Mouse (Mus musculus) hindbrain, embryonic 11.5 days (tissue): ENCODE measurements around the gene Mrpl47. TPM values are rescaled to one million over a fixed set of nuclear protein-coding genes. Genes with fewer than 3 reads are reported as not detected.

ENCODE experiments used
- ATAC-seq: fragments of 200-750 bp; cut with Nextera tagmentation; 2 replicates; pipeline ENCODE4 v1.8.0; 2017; ENCODE audit warnings: mild to moderate bottlenecking, moderate TSS enrichment, moderate library complexity; ENCODE audit not compliant: low FRiP score
- DNase-seq: peaks from one replicate; pipeline ENCODE4 v3.0.0-alpha.2; 2015; ENCODE audit warnings: low spot score
- H3K27ac ChIP-seq: fragments of 300-500 bp; sonication (generic); 2 replicates; pipeline ENCODE4 v1.5.1; 2014; ENCODE audit warnings: mild to moderate bottlenecking, low read depth, low read length
- H3K27me3 ChIP-seq: fragments of 300-500 bp; sonication (generic); 2 replicates; pipeline ENCODE4 v1.6.1; 2014; ENCODE audit warnings: mild to moderate bottlenecking, low read length, moderate library complexity, mixed read lengths; ENCODE audit not compliant: control insufficient read depth, insufficient read depth
- H3K36me3 ChIP-seq: fragments of 300-500 bp; sonication (generic); 2 replicates; pipeline ENCODE4 v1.6.1; 2014; ENCODE audit warnings: mild to moderate bottlenecking, low read length, moderate library complexity, mixed read lengths; ENCODE audit not compliant: control insufficient read depth, insufficient read depth
- H3K4me1 ChIP-seq: fragments of 300-500 bp; sonication (generic); replicated peaks from 2 replicates; pipeline ENCODE4 v1.6.1; 2014; ENCODE audit warnings: low read length, mixed read lengths; ENCODE audit not compliant: control insufficient read depth, insufficient read depth
- H3K4me2 ChIP-seq: fragments of 300-500 bp; sonication (generic); replicated peaks from 2 replicates; pipeline ENCODE4 v1.6.1; 2014; ENCODE audit warnings: mild to moderate bottlenecking, low read depth, low read length
- H3K4me3 ChIP-seq: fragments of 300-500 bp; sonication (generic); 2 replicates; pipeline ENCODE4 v1.5.1; 2014; ENCODE audit warnings: low read depth, low read length
- H3K9ac ChIP-seq: fragments of 300-500 bp; sonication (generic); 2 replicates; pipeline ENCODE4 v1.6.1; 2014; ENCODE audit warnings: low read depth, low read length
- H3K9me3 ChIP-seq: fragments of 300-500 bp; sonication (generic); 2 replicates; pipeline ENCODE4 v1.6.1; 2016; ENCODE audit warnings: low read length; ENCODE audit not compliant: control insufficient read depth
- WGBS: fragments of 180-500 bp; shearing (Covaris S2); extraction: QIAGEN DNeasy Blood & Tissue Kit; methylation state at CpG from one replicate; pipeline ENCODE4 v1.1.7; 2014; 5-methylcytosine and 5-hydroxymethylcytosine counted together
- polyA plus RNA-seq: library from polyadenylated mRNA; unstranded; fragments of >200 nt; fragmentation: Nextera tagmentation; extraction: Ambion mirVana; gene quantifications from 2 replicates; pipeline ENCODE4 v1.2.1, GENCODE M21; 2014

Gene Mrpl47
- polyA plus RNA-seq, 1 experiment from 2014 or later = 45.7 TPM

GRCm38 (mm10) chr3:32695583-32695980 lies 41.8 kb downstream of the Mrpl47 start:
- Histone ChIP-seq H3K9ac (no peak overlapping the region), H3K4me2 (no peak overlapping the region), H3K27me3 (no peaks in the 10 kb centered on the region), H3K27ac (no peak overlapping the region), H3K4me1 (no peaks in the 10 kb centered on the region), H3K36me3 (no peaks in the 10 kb centered on the region), H3K9me3 (no peaks in the 10 kb centered on the region), H3K4me3 (no peak overlapping the region)
- ATAC-seq = no peak
- DNase-seq = no peak
- 85% methylated on average over 4 of the region's 4 CpGs for WGBS

GRCm38 (mm10) chr3:32694737-32695582 lies 42.4 kb downstream of the Mrpl47 start:
- Histone ChIP-seq H3K4me1 (no peaks in the 10 kb centered on the region), H3K27me3 (no peaks in the 10 kb centered on the region), H3K4me3 (no peak overlapping the region), H3K4me2 (no peak overlapping the region), H3K9ac (no peak overlapping the region), H3K27ac (no peak overlapping the region), H3K36me3 (no peaks in the 10 kb centered on the region), H3K9me3 (no peaks in the 10 kb centered on the region)
- no peak for DNase-seq
- ATAC-seq = no peak
- 83% methylated on average over 12 of the region's 12 CpGs for WGBS

GRCm38 (mm10) chr3:32694211-32694610 lies 43.2 kb downstream of the Mrpl47 start:
- H3K36me3 ChIP-seq = no peaks in the 10 kb centered on the region
- DNase-seq (no peak), ATAC-seq (no peak)
- H3K4me3 ChIP-seq = no peak overlapping the region
- no peak overlapping the region for H3K4me2 ChIP-seq
- H3K4me1 ChIP-seq = no peaks in the 10 kb centered on the region
- H3K9me3 ChIP-seq = no peaks in the 10 kb centered on the region
- H3K9ac ChIP-seq = no peak overlapping the region
- 50% methylated on average over 5 of the region's 5 CpGs for WGBS
- H3K27me3 ChIP-seq = no peaks in the 10 kb centered on the region
- H3K27ac ChIP-seq = no peak overlapping the region

- Histone ChIP-seq H3K36me3 (no peaks in the 10 kb centered on the region), H3K9ac (no peak overlapping the region), H3K27ac (no peak overlapping the region), H3K27me3 (no peaks in the 10 kb centered on the region), H3K9me3 (no peaks in the 10 kb centered on the region), H3K4me3 (no peak overlapping the region), H3K4me2 (no peak overlapping the region), H3K4me1 (no peaks in the 10 kb centered on the region)
- WGBS = 87% methylated on average over 5 of the region's 5 CpGs
- ATAC-seq = no peak
- DNase-seq = no peak
Measured at GRCm38 (mm10) chr3:32691841-32692240, 45.6 kb downstream of the Mrpl47 start.

GRCm38 (mm10) chr3:32690901-32691300 lies 46.5 kb downstream of the Mrpl47 start:
- no peak overlapping the region for H3K27ac ChIP-seq
- H3K27me3 ChIP-seq = no peaks in the 10 kb centered on the region
- H3K9me3 ChIP-seq = no peaks in the 10 kb centered on the region
- ATAC-seq (no peak), DNase-seq (no peak)
- 70% methylated on average over 1 of the region's 1 CpGs for WGBS
- no peak overlapping the region for H3K4me2 ChIP-seq
- no peaks in the 10 kb centered on the region for H3K4me1 ChIP-seq
- H3K4me3 ChIP-seq = no peak overlapping the region
- H3K9ac ChIP-seq = no peak overlapping the region
- no peaks in the 10 kb centered on the region for H3K36me3 ChIP-seq

GRCm38 (mm10) chr3:32690008-32690407 lies 47.4 kb downstream of the Mrpl47 start:
- Histone ChIP-seq H3K36me3 (no peaks in the 10 kb centered on the region), H3K27ac (no peak overlapping the region), H3K4me1 (no peaks in the 10 kb centered on the region), H3K9ac (no peak overlapping the region), H3K9me3 (no peaks in the 10 kb centered on the region), H3K4me2 (no peak overlapping the region), H3K27me3 (no peaks in the 10 kb centered on the region), H3K4me3 (no peak overlapping the region)
- whole genome bisulfite sequencing = 85% methylated on average over 3 of the region's 3 CpGs
- ATAC-seq (no peak), DNase-seq (no peak)

- no peaks in the 10 kb centered on the region for H3K4me1 ChIP-seq
- no peak for ATAC-seq
- no peak overlapping the region for H3K4me3 ChIP-seq
- H3K36me3 ChIP-seq = no peaks in the 10 kb centered on the region
- DNase-seq = no peak
- WGBS = 88% methylated on average over 9 of the region's 9 CpGs
- H3K27me3 ChIP-seq = no peaks in the 10 kb centered on the region
- no peak overlapping the region for H3K9ac ChIP-seq
- no peak overlapping the region for H3K27ac ChIP-seq
- H3K9me3 ChIP-seq = no peaks in the 10 kb centered on the region
- no peak overlapping the region for H3K4me2 ChIP-seq
Measured at GRCm38 (mm10) chr3:32689567-32689999, 47.8 kb downstream of the Mrpl47 start.

GRCm38 (mm10) chr3:32687156-32687555 lies 50.2 kb downstream of the Mrpl47 start:
- Histone ChIP-seq H3K27ac (no peak overlapping the region), H3K4me1 (no peaks in the 10 kb centered on the region), H3K9me3 (no peaks in the 10 kb centered on the region), H3K4me3 (no peak overlapping the region), H3K36me3 (no peaks in the 10 kb centered on the region), H3K4me2 (no peak overlapping the region), H3K27me3 (no peaks in the 10 kb centered on the region), H3K9ac (no peak overlapping the region)
- DNase-seq (no peak), ATAC-seq (no peak)
- 76% methylated on average over 4 of the region's 4 CpGs for WGBS

GRCm38 (mm10) chr3:32686537-32686936 lies 50.9 kb downstream of the Mrpl47 start:
- H3K27ac ChIP-seq = no peak overlapping the region
- H3K36me3 ChIP-seq = no peaks in the 10 kb centered on the region
- DNase-seq = no peak
- H3K27me3 ChIP-seq = no peaks in the 10 kb centered on the region
- H3K4me2 ChIP-seq = no peak overlapping the region
- no peak overlapping the region for H3K4me3 ChIP-seq
- H3K4me1 ChIP-seq = no peaks in the 10 kb centered on the region
- WGBS = 81% methylated on average over 1 of the region's 1 CpGs
- ATAC-seq = no peak
- no peak overlapping the region for H3K9ac ChIP-seq
- H3K9me3 ChIP-seq = no peaks in the 10 kb centered on the region
